Mouse (Mus musculus) frontal cortex, adult 2 months (tissue): ENCODE data around the gene Gm5105. TPM values are rescaled to one million over a fixed set of nuclear protein-coding genes. Genes with fewer than 3 reads are reported as not detected.
A peak's percentile ranks its signal among the peaks of the same experiment; 100 is the strongest.

Experiments used
- DNase-seq, 2 experiments: peaks; one replicate each; pipeline ENCODE4 v3.0.0; 2022; ENCODE audit warnings: low spot score in 1 of 2; ENCODE audit errors: extremely low spot score in 1 of 2
- polyA plus RNA-seq: library from polyadenylated mRNA; depleted of rRNA; stranded (reverse); fragments of >200 nt; gene quantifications from 2 replicates; pipeline ENCODE4 v1.2.3, GENCODE M21; 2012; rRNA removed

Gm5105 gene
- polyA plus RNA-seq: 0.25 and 0.66 TPM in 2 replicates

- DNase-seq: no peak
Measured at GRCm38 (mm10) chr3:138067288-138067687, at the start of gene Gm5105. Gene Gm5105 (minus strand): TSS chr3:138067388.

GRCm38 (mm10) chr3:138116871-138117270 lies 49.7 kb upstream of the Gm5105 start:
- DNase-seq: no peak

- DNase-seq: no peak
Measured at GRCm38 (mm10) chr3:138114106-138114505, 46.9 kb upstream of the Gm5105 start.

- DNase-seq: no peak
Measured at GRCm38 (mm10) chr3:138110910-138111782, 44.0 kb upstream of the Gm5105 start.

GRCm38 (mm10) chr3:138106887-138107286 lies 39.7 kb upstream of the Gm5105 start:
- no peak for DNase-seq

GRCm38 (mm10) chr3:138105056-138105455 lies 37.9 kb upstream of the Gm5105 start:
- DNase-seq: no peak

GRCm38 (mm10) chr3:138103690-138104089 lies 36.5 kb upstream of the Gm5105 start:
- DNase-seq: no peak

- no peak for DNase-seq
Measured at GRCm38 (mm10) chr3:138101936-138102335, 34.7 kb upstream of the Gm5105 start.

- DNase-seq: no peak
Measured at GRCm38 (mm10) chr3:138097718-138098117, 30.5 kb upstream of the Gm5105 start.

GRCm38 (mm10) chr3:138096263-138097028 lies 29.3 kb upstream of the Gm5105 start:
- no peak for DNase-seq

GRCm38 (mm10) chr3:138095718-138096117 lies 28.5 kb upstream of the Gm5105 start:
- DNase-seq: no peak

GRCm38 (mm10) chr3:138095301-138095700 lies 28.1 kb upstream of the Gm5105 start:
- DNase-seq: peak; percentile 66 to 77

GRCm38 (mm10) chr3:138083896-138084295 lies 16.7 kb upstream of the Gm5105 start:
- DNase-seq: no peak

GRCm38 (mm10) chr3:138083073-138083637 lies 16.0 kb upstream of the Gm5105 start:
- peak in 1 of 2 experiments; percentile 73 for DNase-seq

GRCm38 (mm10) chr3:138078701-138079100 lies 11.5 kb upstream of the Gm5105 start:
- no peak for DNase-seq

- no peak for DNase-seq
Measured at GRCm38 (mm10) chr3:138077476-138078340, 10.5 kb upstream of the Gm5105 start.

- no peak for DNase-seq
Measured at GRCm38 (mm10) chr3:138075209-138075608, 8.0 kb upstream of the Gm5105 start.

GRCm38 (mm10) chr3:138074214-138074613 lies 7.0 kb upstream of the Gm5105 start:
- no peak for DNase-seq

- DNase-seq: no peak
Measured at GRCm38 (mm10) chr3:138071476-138072073, 4.4 kb upstream of the Gm5105 start.

GRCm38 (mm10) chr3:138071004-138071403 lies 3.8 kb upstream of the Gm5105 start:
- DNase-seq: no peak
